Mouse (Mus musculus) CH12.LX (cell line): ENCODE results near the gene Rgsl1.

ENCODE experiments used
- CHD2 ChIP-seq: IDR thresholded peaks from 2 replicates; pipeline ENCODE4 v1.6.1; 2011; ENCODE audit warnings: low read length, improper control_type of control experiment
- CTCF ChIP-seq, 2 experiments: IDR thresholded peaks in 1 of 2; conservative IDR thresholded peaks in 1 of 2; 2 replicates each; pipeline ENCODE4 v1.5.1; 2011 to 2012; ENCODE audit warnings: low read depth in 2 of 2, low read length in 2 of 2, improper control_type of control experiment in 1 of 2, inconsistent platforms in 1 of 2, mild to moderate bottlenecking in 1 of 2, moderate library complexity in 1 of 2
- EP300 ChIP-seq: IDR thresholded peaks from 2 replicates; pipeline ENCODE4 v1.6.1; 2011; ENCODE audit warnings: low read length, improper control_type of control experiment
- GABPA ChIP-seq: IDR thresholded peaks from 2 replicates; pipeline ENCODE4 v1.6.1; 2012; ENCODE audit warnings: low read depth, low read length, improper control_type of control experiment, inconsistent platforms; ENCODE audit not compliant: insufficient replicate concordance
- JUN ChIP-seq: IDR thresholded peaks from 2 replicates; pipeline ENCODE4 v1.6.1; 2011; ENCODE audit warnings: low read depth, mild to moderate bottlenecking, low read length, improper control_type of control experiment, moderate library complexity; ENCODE audit not compliant: insufficient read depth
- KAT2A ChIP-seq: IDR thresholded peaks from 2 replicates; pipeline ENCODE4 v1.6.1; 2012; ENCODE audit warnings: low read length, improper control_type of control experiment, inconsistent platforms; ENCODE audit not compliant: insufficient replicate concordance
- MAX ChIP-seq: IDR thresholded peaks from 2 replicates; pipeline ENCODE4 v1.6.1; 2011; ENCODE audit warnings: low read length, improper control_type of control experiment
- MXI1 ChIP-seq: IDR thresholded peaks from 2 replicates; pipeline ENCODE4 v1.6.1; 2011; ENCODE audit warnings: mild to moderate bottlenecking, low read depth, low read length, improper control_type of control experiment
- MYC ChIP-seq: IDR thresholded peaks from 2 replicates; pipeline ENCODE4 v1.6.1; 2011; ENCODE audit warnings: low read depth, mild to moderate bottlenecking, improper control_type of control experiment, low read length
- NELFE ChIP-seq: IDR thresholded peaks from 2 replicates; pipeline ENCODE4 v1.6.1; 2011; ENCODE audit warnings: low read depth, low read length, improper control_type of control experiment
- POLR2A ChIP-seq: IDR thresholded peaks from 2 replicates; pipeline ENCODE4 v1.6.1; 2011; ENCODE audit warnings: low read depth, mild to moderate bottlenecking, improper control_type of control experiment, low read length
- RAD21 ChIP-seq: IDR thresholded peaks from 2 replicates; pipeline ENCODE4 v1.6.1; 2011; ENCODE audit warnings: low read depth, mild to moderate bottlenecking, low read length, improper control_type of control experiment, moderate library complexity
- RCOR1 ChIP-seq: conservative IDR thresholded peaks from 2 replicates; pipeline ENCODE4 v1.6.1; 2012; ENCODE audit warnings: low read depth, mild to moderate bottlenecking, inconsistent platforms, low read length, improper control_type of control experiment
- SIN3A ChIP-seq: IDR thresholded peaks from 2 replicates; pipeline ENCODE4 v1.6.1; 2012; ENCODE audit warnings: low read length, improper control_type of control experiment, inconsistent platforms

DNA sequence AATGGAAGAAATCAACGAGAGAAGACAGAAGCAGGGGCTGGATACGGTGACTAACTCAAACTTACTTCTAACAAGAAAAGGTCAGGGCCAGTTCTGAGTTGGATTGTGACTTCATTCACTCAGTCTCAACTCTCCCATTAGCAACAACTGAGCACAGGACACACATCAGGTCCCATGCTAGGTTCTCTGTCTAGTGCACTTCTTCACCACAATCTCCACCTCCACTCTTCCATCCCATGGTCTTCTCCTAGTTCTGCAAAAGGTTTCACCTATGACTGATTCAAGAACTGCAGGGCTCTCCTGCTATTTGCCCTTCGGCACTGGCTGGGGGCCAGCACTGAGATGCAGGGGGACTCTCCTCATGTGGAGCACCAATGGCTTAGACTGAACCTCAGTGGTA lies 49.7 kb downstream of the Rgsl1 start:
- TF ChIP-seq CTCF (conservative IDR thresholded peaks at IDR 0.05 in 1 of 2, IDR thresholded peaks at IDR 0.05 in 1 of 2; ENCODE audit: low read depth in 2 of 2, low read length in 2 of 2) (no peak), MYC (no peak), MAX (no peak), POLR2A (no peak), RCOR1 (no peak), NELFE (no peak), SIN3A (no peak), RAD21 (no peak), EP300 (no peak), JUN (no peak), KAT2A (no peak), CHD2 (no peak), GABPA (no peak), MXI1 (no peak)
